Mouse (Mus musculus) cortical plate, adult 2 months (tissue): Measurements from ENCODE around the gene Arv1. TPM values are rescaled to one million over a fixed set of nuclear protein-coding genes. Genes with fewer than 3 reads are reported as not detected.

Experiments
- H3K27ac ChIP-seq: fragments of 200-500 bp; 2 replicates; pipeline ENCODE4 v1.5.1; 2012; ENCODE audit warnings: low read length, control low read depth, inconsistent platforms; ENCODE audit not compliant: insufficient read depth
- H3K4me1 ChIP-seq: fragments of 200-500 bp; 2 replicates; pipeline ENCODE4 v1.6.1; 2011; ENCODE audit warnings: low read length; ENCODE audit not compliant: control insufficient read depth, insufficient read depth
- H3K4me3 ChIP-seq: fragments of 200-500 bp; 2 replicates; pipeline ENCODE4 v1.5.1; 2011; ENCODE audit warnings: mild to moderate bottlenecking, low read length, control low read depth; ENCODE audit not compliant: insufficient read depth
- CTCF ChIP-seq: fragments of 200-500 bp; IDR thresholded peaks from 2 replicates; pipeline ENCODE4 v1.5.1; 2011; ENCODE audit warnings: mild to moderate bottlenecking, control low read depth, low read length; ENCODE audit not compliant: insufficient read depth; ENCODE audit errors: extremely low read depth
- POLR2A ChIP-seq: fragments of 200-500 bp; IDR thresholded peaks from 2 replicates; pipeline ENCODE4 v1.6.1; 2011; ENCODE audit warnings: mild to moderate bottlenecking, low read length, control low read depth; ENCODE audit not compliant: insufficient read depth; ENCODE audit errors: extremely low read depth
- polyA plus RNA-seq: library from polyadenylated mRNA; depleted of rRNA; stranded (reverse); fragments of >200 nt; gene quantifications from 2 replicates; pipeline ENCODE4 v1.2.3, GENCODE M21; 2012

Gene Arv1
- polyA plus RNA-seq, 1 experiment, result 18.5 TPM

DNA sequence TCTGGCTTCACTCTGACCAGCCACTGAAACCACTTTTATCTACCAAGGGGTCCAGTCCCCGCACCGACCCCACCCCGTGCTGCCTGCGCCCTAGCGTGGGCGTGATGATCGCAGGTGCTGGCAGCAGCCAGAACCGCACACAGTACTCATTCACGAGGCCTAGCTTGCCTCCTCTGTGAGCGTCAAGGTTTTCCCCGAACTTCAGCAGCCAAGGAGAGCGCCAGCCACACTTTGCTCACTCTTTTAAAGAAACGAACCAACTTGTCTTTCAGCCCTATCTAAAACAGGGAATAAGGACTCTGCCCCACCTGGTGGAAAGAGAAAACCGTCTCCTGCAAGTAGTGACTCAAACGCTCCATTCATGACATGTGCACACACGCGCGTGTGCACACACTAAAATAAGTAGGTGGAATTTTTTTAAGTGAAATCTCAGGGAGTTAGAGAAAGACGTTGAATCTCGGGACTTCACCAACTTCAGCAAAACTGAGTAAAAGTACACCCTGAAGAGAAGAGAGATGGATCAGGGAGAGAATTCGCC is 30.5 kb downstream of the Arv1 start:
- no peaks in the 10 kb centered on the region for H3K4me1 ChIP-seq
- no peak for TF ChIP-seq CTCF
- no peak for TF ChIP-seq POLR2A
- H3K4me3 ChIP-seq, result no peak overlapping the region
- no peak overlapping the region for H3K27ac ChIP-seq

DNA sequence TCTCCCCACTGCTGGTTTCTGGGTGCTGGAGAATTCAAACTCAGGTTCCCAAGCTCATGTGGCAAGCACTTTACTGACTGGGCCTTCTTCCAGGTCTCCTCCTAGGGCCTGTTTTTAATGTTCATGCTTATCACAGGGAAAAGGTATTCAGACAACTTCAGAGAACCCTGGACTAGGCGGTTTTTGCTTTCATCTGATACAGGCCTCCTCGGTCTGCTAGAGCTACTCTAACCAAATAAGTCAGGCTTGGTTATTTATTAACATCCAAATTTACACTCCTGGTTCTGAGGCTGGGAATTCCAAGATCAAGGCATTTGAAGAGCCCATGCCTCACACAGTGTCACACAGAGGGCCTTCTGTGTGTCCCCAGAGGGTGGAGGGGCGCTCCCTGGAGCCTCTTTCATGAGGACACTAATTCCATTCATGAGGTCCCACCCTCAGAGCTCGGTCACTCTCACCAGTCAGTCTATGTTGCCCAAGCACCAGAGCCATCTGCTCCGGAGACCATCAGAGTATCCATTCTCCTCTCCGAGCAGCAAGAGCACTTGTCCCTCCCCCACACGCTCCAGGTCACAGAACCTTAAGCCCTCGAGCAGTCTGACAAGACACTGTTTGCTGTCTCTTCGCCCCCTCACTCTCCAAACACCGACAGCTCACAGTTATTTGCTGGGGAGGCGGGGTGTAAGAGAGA is 32.3 kb downstream of the Arv1 start:
- TF ChIP-seq POLR2A, result no peak
- TF ChIP-seq CTCF, result no peak
- Histone ChIP-seq H3K27ac (no peak overlapping the region), H3K4me1 (no peaks in the 10 kb centered on the region), H3K4me3 (no peak overlapping the region)

DNA sequence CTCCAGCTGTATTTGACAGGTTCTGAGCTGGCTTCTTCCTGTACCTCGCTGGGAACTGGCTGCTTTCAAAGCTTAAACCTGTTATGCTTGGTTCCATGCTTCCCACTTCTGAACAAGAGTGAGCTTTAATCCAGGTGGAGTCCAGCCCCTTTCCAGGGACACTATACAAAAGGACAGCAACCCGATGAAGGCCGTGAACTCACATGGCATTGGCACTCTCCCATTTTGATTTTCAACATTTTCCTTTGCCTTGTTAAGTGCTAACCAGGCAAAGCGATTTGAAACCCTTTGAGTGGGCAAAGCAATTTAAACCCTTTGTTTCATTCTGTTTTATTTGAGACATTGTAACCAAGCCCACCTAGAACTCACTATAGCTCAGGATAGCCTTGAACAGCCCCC is 32.9 kb downstream of the Arv1 start:
- Histone ChIP-seq H3K27ac (no peak overlapping the region), H3K4me1 (no peaks in the 10 kb centered on the region), H3K4me3 (no peak overlapping the region)
- TF ChIP-seq POLR2A (no peak), CTCF (no peak)

DNA sequence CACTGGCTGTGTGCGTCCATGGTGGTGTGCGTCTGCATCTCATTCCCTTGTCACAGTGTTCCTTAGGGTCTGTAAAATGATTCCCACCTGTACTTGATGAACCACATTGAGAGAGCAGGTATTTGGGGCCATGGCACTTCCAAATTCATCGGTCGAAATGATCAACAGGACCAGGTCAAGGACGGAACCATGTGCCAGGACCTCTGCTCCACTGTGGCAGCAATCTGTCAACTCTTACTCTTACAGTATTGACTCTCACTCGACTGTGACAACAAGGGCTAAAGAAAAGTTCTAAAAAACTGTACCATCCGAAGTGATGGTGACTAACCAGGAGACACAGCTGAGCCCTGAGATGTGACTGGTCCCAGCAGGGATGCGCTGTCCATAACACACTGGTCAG is 33.5 kb downstream of the Arv1 start:
- TF ChIP-seq CTCF (no peak), POLR2A (no peak)

DNA sequence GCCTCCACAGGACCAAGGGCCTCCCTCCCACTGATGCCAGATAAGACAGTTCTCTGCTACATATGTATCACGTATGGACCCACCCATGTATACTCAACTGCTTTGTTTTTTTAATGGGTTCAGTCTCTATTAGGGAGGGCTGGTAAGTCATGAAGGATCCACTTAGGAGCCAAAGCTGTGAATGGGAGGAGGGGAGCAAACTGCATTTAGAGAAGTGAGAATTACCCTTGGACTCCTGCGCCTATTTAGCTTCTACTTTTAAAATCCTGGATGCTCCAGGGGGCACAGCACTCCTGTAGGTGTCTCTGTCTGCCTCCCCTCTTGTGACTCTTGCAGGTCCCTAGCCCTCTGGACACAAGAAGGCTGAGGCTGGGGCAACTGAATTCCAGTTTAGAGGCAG is 34.2 kb downstream of the Arv1 start:
- Histone ChIP-seq H3K27ac (no peak overlapping the region), H3K4me3 (no peak overlapping the region), H3K4me1 (no peaks in the 10 kb centered on the region)
- TF ChIP-seq POLR2A (no peak), CTCF (no peak)

More for the DNA sequence above, 33.5 kb downstream of the Arv1 start:
- Histone ChIP-seq H3K4me3 (no peak overlapping the region), H3K4me1 (no peaks in the 10 kb centered on the region), H3K27ac (no peak overlapping the region)

DNA sequence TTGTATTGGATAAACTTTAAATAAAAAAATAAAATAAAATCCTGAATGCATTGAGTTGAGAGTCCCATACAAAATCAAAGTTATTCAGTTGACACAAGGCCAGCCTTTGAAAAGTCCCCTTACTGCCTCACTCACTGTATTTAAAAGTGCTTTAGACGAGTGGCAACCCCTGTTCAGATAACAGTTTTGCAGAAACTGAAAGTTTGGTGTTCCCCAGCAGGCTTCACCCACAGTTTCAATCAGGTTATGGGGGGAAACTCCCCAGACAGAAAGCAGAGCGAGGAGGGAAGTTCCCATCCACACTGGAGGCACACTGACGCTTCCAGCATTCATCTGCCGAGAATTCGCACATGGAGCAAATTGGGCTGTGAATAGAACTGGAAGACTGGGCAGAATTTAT is 34.7 kb downstream of the Arv1 start:
- Histone ChIP-seq H3K4me1 (no peaks in the 10 kb centered on the region), H3K27ac (no peak overlapping the region), H3K4me3 (no peak overlapping the region)
- no peak for TF ChIP-seq CTCF
- no peak for TF ChIP-seq POLR2A

DNA sequence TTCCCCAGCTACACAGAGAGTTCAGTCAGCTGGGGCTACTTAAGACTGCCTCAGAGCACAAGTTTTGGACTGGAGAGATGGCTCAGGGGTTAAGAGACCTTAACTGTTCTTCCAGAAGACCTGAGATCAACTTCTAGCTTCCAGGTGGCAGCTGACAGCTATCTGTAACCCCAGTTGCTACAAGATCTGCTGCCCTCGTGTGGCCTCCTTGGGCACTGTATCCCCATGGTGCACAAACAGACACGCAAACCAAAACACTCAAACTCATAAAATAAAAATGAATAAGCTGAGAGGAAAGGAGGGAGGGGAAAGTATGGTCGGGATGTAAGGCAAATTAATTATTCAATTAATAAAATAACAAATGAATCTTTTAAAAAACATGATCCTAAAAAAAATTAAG is 36.6 kb downstream of the Arv1 start:
- H3K4me1 ChIP-seq, result no peaks in the 10 kb centered on the region
- H3K4me3 ChIP-seq, result no peak overlapping the region
- H3K27ac ChIP-seq, result no peak overlapping the region
- TF ChIP-seq POLR2A (no peak), CTCF (0 out of 2 replicates have a peak, but pooled peaks have one; percentile 24)

DNA sequence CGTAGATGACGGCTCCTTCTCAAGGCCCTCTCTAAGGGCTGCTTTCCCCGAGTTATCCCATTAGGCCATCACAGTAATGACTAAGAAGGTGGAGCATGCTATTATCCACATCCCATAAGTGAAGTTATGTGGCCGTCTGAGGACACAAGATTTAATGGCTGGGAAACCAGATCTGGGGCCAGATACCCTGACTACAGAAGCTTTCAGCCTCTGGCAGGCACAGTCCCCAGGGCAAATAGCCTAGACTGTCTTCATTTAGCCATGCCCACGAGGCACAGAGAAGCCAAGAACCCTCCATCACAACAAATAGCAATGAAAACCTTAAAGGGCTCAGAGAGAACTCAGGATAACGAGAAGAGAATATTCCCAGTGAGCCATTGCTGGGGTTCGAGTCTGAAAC is 41.1 kb downstream of the Arv1 start:
- no peak overlapping the region for H3K27ac ChIP-seq
- no peak overlapping the region for H3K4me3 ChIP-seq
- H3K4me1 ChIP-seq, result no peaks in the 10 kb centered on the region
- TF ChIP-seq CTCF, result no peak
- no peak for TF ChIP-seq POLR2A

DNA sequence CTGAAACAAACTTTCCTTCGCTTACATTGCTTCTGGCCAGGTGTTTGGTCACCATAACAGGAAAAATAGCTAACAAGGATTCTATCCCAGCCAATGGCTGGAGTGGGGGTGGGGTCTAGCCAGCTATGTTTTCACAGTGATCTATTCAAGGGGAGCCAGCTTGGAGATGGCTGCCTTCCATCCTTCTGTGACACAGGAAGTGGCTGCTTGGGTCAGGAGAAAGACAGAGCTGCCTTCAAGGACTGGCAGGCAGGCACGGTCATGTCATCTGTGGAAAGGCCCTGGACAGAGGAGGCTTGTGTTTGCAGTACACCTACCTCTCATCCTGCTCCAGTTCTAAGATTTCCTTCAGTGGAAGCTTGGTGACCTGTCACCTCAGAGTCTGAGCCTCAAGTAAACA is 50.5 kb downstream of the Arv1 start:
- H3K4me3 ChIP-seq, result no peak overlapping the region
- TF ChIP-seq POLR2A (no peak), CTCF (no peak)

DNA sequence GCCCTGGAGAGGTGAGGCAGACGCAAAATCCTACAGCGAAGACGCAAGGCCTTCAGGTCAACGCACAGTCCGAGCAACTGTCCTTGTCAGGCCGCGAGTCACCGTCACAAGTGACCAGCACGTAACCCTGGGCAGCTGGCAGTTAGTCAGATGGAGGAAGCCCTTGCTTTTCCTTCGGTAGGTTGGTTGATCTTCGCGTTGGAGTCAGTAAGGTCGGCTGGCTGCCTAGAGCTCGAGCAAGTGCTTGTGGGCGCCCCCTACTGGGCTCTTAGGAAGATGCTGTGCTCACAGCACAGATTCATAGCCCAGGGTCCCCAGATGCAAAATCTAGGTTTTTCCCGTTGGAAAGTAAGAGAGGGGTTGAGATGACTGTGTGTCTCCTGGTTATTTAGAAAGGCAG is 53.8 kb downstream of the Arv1 start:
- Histone ChIP-seq H3K27ac (no peak overlapping the region), H3K4me1 (no peaks in the 10 kb centered on the region), H3K4me3 (no peak overlapping the region)
- no peak for TF ChIP-seq POLR2A
- peak; percentile 64 for TF ChIP-seq CTCF

More for the DNA sequence above, 50.5 kb downstream of the Arv1 start:
- H3K27ac ChIP-seq, result no peak overlapping the region
- no peaks in the 10 kb centered on the region for H3K4me1 ChIP-seq
